Mouse (Mus musculus): ENCODE measurements around the gene Clrn3.

- TF ChIP-seq CTCF (conservative IDR thresholded peaks at IDR 0.05; ENCODE audit: insufficient read depth, insufficient read length, low read depth, low read length) = no peak
- no peak for TF ChIP-seq POLR2A (IDR thresholded peaks at IDR 0.05; ENCODE audit: low read depth, low read length)
Observed at GRCm38 (mm10) chr7:135560280-135560679, 31.8 kb upstream of the Clrn3 start.
